Mouse (Mus musculus): ENCODE results near the gene Minpp1.

Minpp1 gene

DNA sequence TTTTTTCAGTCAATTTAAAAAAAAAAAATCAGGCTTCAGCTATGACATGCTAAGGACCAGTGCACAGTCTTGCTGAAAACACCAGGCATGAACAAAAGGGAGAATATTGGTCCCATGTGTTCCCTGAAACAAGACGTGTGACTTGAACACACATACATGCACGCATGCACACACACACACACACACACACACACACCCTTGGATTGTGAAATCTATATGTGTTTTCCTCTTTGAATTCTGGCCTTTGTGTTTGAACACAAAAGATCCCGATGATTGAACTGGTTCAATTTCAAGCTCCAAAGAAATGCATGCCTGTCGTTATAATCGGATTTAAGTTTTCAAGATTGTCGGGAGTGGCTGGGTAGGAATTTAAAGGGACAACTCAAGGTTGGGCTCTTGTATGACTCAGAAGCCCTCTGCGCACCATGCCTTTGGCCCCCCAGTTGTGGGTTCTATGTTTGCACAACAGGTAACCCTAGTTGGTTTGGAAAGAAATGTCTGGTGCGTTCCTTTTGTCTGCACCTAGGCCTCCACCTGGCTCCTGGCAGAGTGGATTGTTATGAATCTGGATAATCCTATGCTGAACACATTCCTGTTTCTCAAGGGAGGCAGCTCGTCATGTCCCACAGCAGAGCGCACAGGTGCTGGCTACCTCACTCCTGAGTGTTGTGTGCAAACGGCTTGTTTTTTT lies 43.8 kb downstream of the Minpp1 start:
- DNase-seq, result no peak

- DNase-seq, result no peak
Observed at GRCm38 (mm10) chr19:32530296-32530695, 44.7 kb downstream of the Minpp1 start.

DNA sequence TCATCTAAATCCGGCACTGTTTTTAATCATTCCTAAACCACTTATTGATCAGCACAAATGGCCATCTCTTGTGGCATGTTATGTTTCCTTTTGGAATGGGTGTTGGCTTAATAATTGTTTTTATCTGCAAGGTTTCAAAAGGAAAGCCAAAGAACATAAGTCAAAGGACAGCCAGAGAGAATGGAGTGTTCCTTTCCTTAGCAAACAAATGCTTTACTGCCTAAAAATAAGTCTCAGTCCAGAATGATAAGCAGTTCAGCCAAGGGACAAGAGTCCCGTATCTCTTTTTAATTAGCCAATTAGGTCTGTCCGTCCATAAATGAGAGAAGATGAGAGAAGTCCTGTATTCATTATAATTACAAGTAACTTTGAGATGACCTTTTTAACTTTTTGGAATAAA lies 46.8 kb downstream of the Minpp1 start:
- DNase-seq, result no peak

- no peak for DNase-seq
Observed at GRCm38 (mm10) chr19:32532737-32533505, 47.4 kb downstream of the Minpp1 start.

- DNase-seq, result no peak
Observed at GRCm38 (mm10) chr19:32534887-32535286, 49.3 kb downstream of the Minpp1 start.

DNA sequence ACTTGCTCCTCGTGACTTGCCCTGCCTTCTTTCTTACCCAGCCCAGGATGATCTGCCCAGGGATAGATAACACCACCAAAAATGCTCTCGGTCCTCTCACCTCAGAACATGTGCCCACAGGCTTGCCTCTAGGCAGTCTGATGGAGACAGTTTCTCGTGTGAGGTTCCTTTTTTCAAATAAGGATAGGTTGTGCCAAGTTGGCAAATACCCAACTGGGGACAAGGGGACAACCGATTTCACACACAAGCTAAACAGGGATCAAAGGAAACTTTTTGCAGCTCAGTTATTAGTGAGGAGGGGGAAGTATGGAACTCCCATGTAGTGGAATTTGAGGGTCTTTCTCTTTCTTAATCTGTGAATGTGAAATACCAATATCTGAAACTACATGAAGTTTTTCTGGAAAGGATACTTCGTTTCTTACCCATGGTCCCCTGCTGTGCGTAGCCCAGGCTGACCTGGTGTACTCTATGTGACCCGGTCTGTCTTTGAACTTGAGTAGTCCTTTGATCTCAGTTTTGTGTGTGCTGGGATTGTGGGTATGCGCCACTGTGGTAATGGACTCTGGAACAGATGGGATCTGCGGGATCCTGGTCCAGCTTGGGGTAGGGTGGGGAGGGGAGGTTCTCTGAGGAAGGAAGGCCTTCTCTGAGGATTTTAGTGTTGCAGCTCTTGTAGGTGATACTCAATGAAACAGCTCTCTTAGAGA lies 57.4 kb downstream of the Minpp1 start:
- DNase-seq, result no peak

DNA sequence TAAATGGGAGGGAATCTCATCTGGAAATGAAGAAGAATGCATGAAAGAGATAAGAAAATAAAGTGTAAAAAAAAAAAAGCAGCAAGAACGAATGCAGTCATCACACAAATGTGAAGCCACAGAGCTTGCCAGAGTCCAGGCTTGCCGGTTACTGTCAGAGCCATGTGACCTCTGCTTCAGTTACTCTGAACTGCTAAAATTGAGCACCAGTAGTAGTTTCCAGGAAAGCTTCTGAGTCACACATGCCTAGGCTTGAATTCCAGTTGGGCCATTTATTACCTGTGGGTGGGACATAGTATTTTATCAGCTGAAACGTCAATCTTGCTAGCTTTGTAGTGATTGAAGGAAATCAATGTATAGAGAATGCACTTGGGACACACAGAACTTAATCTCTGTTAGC lies 61.8 kb downstream of the Minpp1 start:
- no peak for DNase-seq

- DNase-seq, result no peak
Observed at GRCm38 (mm10) chr19:32548202-32548601, 62.6 kb downstream of the Minpp1 start.

DNA sequence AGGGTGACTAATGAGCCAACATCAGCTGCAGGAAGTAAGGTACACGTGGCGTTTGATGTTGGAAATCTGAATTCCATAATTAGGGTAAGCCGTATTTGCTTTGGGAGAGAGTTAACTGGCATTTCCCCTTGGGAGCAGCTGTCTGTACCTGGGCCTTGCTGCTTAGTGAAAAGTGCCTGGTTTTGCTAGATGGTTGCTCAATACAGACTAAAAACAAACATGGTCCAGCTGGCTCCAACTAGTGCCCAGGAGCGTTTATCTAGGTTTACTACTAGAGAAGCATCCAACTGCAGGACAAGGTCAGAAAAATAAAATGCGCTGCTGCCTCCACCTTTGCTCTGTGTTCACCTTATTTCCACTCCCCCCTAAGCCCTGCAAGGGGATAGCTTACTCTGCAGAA lies 64.9 kb downstream of the Minpp1 start:
- DNase-seq, result no peak

DNA sequence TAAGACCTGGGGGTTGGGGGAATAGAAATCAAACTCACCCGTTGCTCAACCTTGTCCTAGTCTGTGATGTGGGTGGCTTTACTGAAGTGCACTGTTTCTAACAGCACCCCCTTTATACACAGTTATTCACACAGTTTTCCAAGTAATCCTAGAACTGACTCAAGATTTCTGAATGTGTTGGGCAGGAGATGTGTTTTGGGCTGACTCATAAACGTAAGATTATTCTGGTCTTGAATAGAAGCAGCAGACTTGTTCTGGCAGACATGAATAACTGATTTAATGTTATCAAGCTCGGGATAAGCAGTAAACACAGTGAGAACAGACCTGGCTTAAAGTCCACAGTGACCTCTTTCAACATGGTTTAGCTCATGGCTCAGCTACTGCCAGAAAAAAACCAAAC lies 65.9 kb downstream of the Minpp1 start:
- DNase-seq, result no peak

GRCm38 (mm10) chr19:32552106-32552505 lies 66.5 kb downstream of the Minpp1 start:
- no peak for DNase-seq

DNA sequence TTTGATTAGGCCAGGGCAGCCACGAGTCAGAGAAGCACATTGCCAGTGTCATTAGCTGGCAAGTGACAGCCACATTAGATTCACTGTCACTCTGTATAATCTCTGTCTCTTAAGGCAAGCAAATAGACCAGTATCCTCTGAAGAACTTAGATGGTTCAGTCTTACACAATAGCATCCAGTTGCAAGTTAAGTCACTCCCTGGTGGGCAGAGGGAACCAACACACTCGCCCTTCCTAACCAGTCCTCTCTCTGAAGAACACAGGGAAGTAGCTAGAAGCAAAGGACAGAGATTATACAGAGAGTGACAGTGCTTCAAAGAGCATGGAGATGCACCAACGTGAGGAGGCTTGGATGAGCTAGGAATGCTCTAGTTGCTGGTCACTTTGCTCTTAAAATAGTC lies 67.7 kb downstream of the Minpp1 start:
- no peak for DNase-seq

GRCm38 (mm10) chr19:32555257-32555656 lies 69.7 kb downstream of the Minpp1 start:
- no peak for DNase-seq

Measured in right cerebral cortex, postnatal 14 days (tissue).